Mouse (Mus musculus): ENCODE results near the gene Pds5b. TPM values are rescaled to one million over a fixed set of nuclear protein-coding genes. Genes with fewer than 3 reads are reported as not detected.

Pds5b gene
- polyA plus RNA-seq, 1 experiment from 2014 or later: 52.2 TPM

DNA sequence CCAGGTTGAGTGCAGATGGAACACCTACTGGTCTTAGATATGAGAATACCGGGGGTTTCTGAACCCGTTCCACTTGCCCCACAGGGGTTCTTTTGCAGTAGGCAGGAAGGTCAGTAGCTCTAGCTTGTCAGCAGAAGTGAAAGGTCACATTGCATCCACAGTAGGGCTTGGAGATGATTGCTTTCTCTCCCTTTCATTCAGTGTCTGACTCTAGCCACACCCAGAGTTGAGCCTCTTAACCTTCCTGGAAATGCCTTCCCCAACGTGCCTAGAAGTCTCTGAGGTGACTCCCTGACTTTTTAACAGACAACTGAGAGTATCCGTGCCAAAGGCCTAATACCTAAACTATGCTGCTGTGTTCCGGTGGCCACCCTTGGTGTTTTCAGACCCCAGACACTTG lies 146.0 kb downstream of the Pds5b start:
- no peak for ATAC-seq (ENCODE audit: low read depth)
- Histone ChIP-seq H3K9me3 (ENCODE audit: control insufficient read depth, low read length) (no peaks in the 10 kb centered on the region), H3K9ac (replicated peaks; ENCODE audit: low read depth, low read length) (no peak overlapping the region), H3K27me3 (ENCODE audit: control insufficient read depth, insufficient read depth, low read length) (no peaks in the 10 kb centered on the region), H3K36me3 (ENCODE audit: control insufficient read depth, insufficient read depth, low read length) (no peaks in the 10 kb centered on the region), H3K27ac (ENCODE audit: low read depth, low read length) (no peak overlapping the region), H3K4me2 (ENCODE audit: low read depth, low read length) (no peak overlapping the region), H3K4me3 (ENCODE audit: low read depth, low read length) (no peak overlapping the region), H3K4me1 (ENCODE audit: control insufficient read depth, insufficient read depth, low read length) (no peaks in the 10 kb centered on the region)
- 79% methylated on average over 5 of the region's 5 CpGs for WGBS

DNA sequence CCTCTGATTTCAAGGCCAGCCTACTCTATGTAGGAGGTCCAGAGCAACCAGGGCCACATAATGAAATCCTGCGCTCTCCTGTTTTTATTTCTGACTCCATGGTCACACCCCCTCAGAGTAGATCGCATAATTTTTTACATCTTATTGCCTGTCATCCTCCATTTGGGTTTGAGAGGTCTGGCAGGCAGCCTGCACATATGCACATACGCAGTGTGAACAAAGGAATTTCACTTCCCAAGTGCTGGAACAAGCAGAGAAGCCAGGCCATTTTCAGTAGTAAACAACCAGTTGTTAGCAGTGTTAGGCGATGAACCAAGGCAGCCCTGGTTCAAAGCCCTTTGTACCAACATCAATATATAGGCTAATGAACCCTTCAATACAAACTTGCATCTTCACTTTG lies 147.6 kb downstream of the Pds5b start:
- no peaks in the 10 kb centered on the region for H3K4me1 ChIP-seq (ENCODE audit: control insufficient read depth, insufficient read depth, low read length)
- no peak overlapping the region for H3K4me2 ChIP-seq (ENCODE audit: low read depth, low read length)
- H3K4me3 ChIP-seq (ENCODE audit: low read depth, low read length): no peak overlapping the region
- no peaks in the 10 kb centered on the region for H3K27me3 ChIP-seq (ENCODE audit: control insufficient read depth, insufficient read depth, low read length)
- 92% methylated on average over 4 of the region's 4 CpGs for WGBS
- no peak overlapping the region for H3K27ac ChIP-seq (ENCODE audit: low read depth, low read length)
- no peak overlapping the region for H3K9ac ChIP-seq (replicated peaks; ENCODE audit: low read depth, low read length)
- H3K36me3 ChIP-seq (ENCODE audit: control insufficient read depth, insufficient read depth, low read length): no peaks in the 10 kb centered on the region
- no peak for ATAC-seq (ENCODE audit: low read depth)
- peaks cover 6% of the 10 kb centered on the region for H3K9me3 ChIP-seq (ENCODE audit: control insufficient read depth, low read length)

DNA sequence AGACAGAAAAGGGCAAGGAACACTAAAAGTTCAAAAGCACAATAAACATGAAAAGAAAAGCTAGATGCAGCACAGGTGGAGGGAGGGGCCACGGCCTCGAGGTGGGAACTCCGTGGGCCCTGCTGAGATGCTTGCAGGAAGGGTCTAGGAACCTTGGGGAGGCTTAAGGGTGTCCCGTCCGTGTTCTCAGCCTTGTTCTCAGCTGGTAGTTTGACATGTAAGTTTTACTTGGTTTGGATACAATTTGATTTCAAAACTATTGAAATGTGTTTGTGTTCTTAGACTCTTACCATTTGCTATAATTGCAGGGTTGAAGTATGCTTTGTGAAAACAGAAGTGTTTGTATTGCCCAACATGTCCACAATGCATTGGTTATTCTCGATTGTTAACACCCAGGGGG lies 149.2 kb downstream of the Pds5b start:
- Histone ChIP-seq H3K27ac (ENCODE audit: low read depth, low read length) (no peak overlapping the region), H3K9ac (replicated peaks; ENCODE audit: low read depth, low read length) (no peak overlapping the region)

DNA sequence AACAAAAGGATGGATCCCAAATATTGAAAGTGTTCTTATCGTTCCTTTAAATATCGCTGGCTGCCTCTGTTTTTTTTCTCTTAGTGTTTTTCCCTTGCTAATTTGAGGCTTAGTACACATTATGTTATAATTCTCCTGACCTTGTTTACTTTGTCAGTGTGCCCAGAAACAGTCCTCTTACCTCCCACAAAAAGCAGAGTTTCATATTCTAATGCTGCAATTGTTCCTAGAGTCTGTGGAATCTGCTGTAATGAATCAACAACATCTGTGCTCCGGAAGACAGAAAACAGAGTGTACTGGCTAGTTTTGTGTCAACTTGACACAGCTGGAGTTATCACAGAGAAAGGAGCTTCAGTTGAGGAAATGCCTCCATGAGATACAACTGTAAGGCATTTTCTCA lies 149.8 kb downstream of the Pds5b start:
- H3K4me3 ChIP-seq (ENCODE audit: low read depth, low read length): no peak overlapping the region
- peaks cover 6% of the 10 kb centered on the region for H3K9me3 ChIP-seq (ENCODE audit: control insufficient read depth, low read length)
- H3K36me3 ChIP-seq (ENCODE audit: control insufficient read depth, insufficient read depth, low read length): no peaks in the 10 kb centered on the region
- H3K9ac ChIP-seq (replicated peaks; ENCODE audit: low read depth, low read length): no peak overlapping the region
- no peak overlapping the region for H3K27ac ChIP-seq (ENCODE audit: low read depth, low read length)
- no peaks in the 10 kb centered on the region for H3K27me3 ChIP-seq (ENCODE audit: control insufficient read depth, insufficient read depth, low read length)
- WGBS: 93% methylated on average over 3 of the region's 3 CpGs
- no peak for ATAC-seq (ENCODE audit: low read depth)
- H3K4me1 ChIP-seq (ENCODE audit: control insufficient read depth, insufficient read depth, low read length): no peaks in the 10 kb centered on the region
- no peak overlapping the region for H3K4me2 ChIP-seq (ENCODE audit: low read depth, low read length)

More for the DNA sequence above, 149.2 kb downstream of the Pds5b start:
- 85% methylated on average over 6 of the region's 6 CpGs for WGBS
- Histone ChIP-seq H3K9me3 (ENCODE audit: control insufficient read depth, low read length) (peaks cover 6% of the 10 kb centered on the region), H3K27me3 (ENCODE audit: control insufficient read depth, insufficient read depth, low read length) (no peaks in the 10 kb centered on the region), H3K4me3 (ENCODE audit: low read depth, low read length) (no peak overlapping the region), H3K4me1 (ENCODE audit: control insufficient read depth, insufficient read depth, low read length) (no peaks in the 10 kb centered on the region), H3K36me3 (ENCODE audit: control insufficient read depth, insufficient read depth, low read length) (no peaks in the 10 kb centered on the region), H3K4me2 (ENCODE audit: low read depth, low read length) (no peak overlapping the region)
- ATAC-seq (ENCODE audit: low read depth): no peak

DNA sequence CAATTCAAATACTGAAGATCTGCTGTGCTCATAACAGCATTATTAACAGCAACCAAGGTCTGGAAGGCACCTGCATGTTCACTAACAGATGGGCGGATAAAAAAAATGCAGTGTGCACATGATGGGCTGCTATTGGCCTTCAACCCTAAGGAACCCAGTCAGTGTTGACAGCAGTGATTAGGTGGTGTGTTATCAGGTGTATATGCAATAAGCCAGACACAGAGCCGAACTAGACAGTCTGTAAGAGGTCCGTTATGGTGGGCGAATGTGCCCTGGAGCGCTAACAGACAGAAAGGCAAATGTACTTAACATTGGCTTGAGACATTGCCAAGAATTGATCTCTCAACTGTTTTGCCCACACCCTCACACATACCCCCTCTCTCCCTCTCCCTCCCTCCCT lies 156.0 kb downstream of the Pds5b start:
- Histone ChIP-seq H3K9ac (replicated peaks; ENCODE audit: low read depth, low read length) (no peak overlapping the region), H3K9me3 (ENCODE audit: control insufficient read depth, low read length) (peaks cover 6% of the 10 kb centered on the region), H3K36me3 (ENCODE audit: control insufficient read depth, insufficient read depth, low read length) (no peaks in the 10 kb centered on the region), H3K4me3 (ENCODE audit: low read depth, low read length) (no peak overlapping the region), H3K4me2 (ENCODE audit: low read depth, low read length) (no peak overlapping the region), H3K27me3 (ENCODE audit: control insufficient read depth, insufficient read depth, low read length) (no peaks in the 10 kb centered on the region), H3K27ac (ENCODE audit: low read depth, low read length) (no peak overlapping the region), H3K4me1 (ENCODE audit: control insufficient read depth, insufficient read depth, low read length) (no peaks in the 10 kb centered on the region)
- 93% methylated on average over 5 of the region's 5 CpGs for WGBS
- no peak for ATAC-seq (ENCODE audit: low read depth)

DNA sequence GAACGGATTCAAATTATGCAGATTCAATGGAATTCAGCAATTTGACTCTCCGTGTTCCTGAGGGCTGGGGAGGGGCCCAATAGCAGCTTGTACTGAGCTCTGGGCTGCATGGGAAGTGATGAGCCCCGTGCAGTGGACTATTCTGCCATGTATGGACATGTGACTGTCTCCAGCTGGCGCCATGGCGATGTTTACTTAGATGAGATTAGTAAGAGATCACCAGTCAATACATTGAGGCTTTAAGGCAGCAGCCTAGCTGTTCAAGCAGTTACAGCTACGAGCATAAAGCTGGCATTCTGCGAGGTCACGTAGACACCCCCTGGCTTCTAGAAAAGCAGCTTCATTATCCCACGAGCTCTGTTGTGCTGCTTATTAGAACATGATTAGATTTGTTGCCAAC lies 157.2 kb downstream of the Pds5b start:
- Histone ChIP-seq H3K4me3 (ENCODE audit: low read depth, low read length) (no peak overlapping the region), H3K36me3 (ENCODE audit: control insufficient read depth, insufficient read depth, low read length) (no peaks in the 10 kb centered on the region), H3K4me2 (ENCODE audit: low read depth, low read length) (no peak overlapping the region), H3K9ac (replicated peaks; ENCODE audit: low read depth, low read length) (no peak overlapping the region), H3K9me3 (ENCODE audit: control insufficient read depth, low read length) (peaks cover 2% of the 10 kb centered on the region), H3K27me3 (ENCODE audit: control insufficient read depth, insufficient read depth, low read length) (no peaks in the 10 kb centered on the region), H3K27ac (ENCODE audit: low read depth, low read length) (no peak overlapping the region), H3K4me1 (ENCODE audit: control insufficient read depth, insufficient read depth, low read length) (no peaks in the 10 kb centered on the region)
- no peak; the same call in 1 of the 2 replicates for ATAC-seq (ENCODE audit: low read depth)
- WGBS: 63% methylated on average over 9 of the region's 9 CpGs

DNA sequence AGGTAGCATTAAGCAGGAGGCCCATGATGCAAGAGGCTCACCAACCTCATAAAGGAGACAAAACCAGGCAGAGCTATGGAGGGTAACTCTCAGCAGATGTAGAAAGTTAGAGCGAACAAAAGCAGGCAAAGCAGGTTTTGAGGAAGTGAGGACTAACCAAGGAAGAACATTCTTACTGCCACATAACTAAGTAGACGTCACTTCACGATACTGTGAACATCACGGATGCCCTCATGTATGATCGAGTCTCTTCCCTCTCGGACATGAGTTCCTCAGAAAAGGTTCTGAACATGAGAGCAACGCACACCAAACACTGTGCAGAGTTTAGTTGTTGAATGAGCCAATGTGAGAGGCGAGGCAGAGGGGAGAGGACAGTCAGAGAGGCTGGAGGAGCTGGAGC lies 163.2 kb downstream of the Pds5b start:
- Histone ChIP-seq H3K4me1 (ENCODE audit: control insufficient read depth, insufficient read depth, low read length) (no peaks in the 10 kb centered on the region), H3K36me3 (ENCODE audit: control insufficient read depth, insufficient read depth, low read length) (no peaks in the 10 kb centered on the region), H3K9me3 (ENCODE audit: control insufficient read depth, low read length) (no peaks in the 10 kb centered on the region; the same call in 1 of the 2 replicates), H3K4me3 (ENCODE audit: low read depth, low read length) (no peak overlapping the region), H3K27ac (ENCODE audit: low read depth, low read length) (no peak overlapping the region), H3K27me3 (ENCODE audit: control insufficient read depth, insufficient read depth, low read length) (no peaks in the 10 kb centered on the region), H3K9ac (replicated peaks; ENCODE audit: low read depth, low read length) (no peak overlapping the region), H3K4me2 (ENCODE audit: low read depth, low read length) (no peak overlapping the region)
- ATAC-seq (ENCODE audit: low read depth): no peak
- whole genome bisulfite sequencing: 98% methylated on average over 8 of the region's 8 CpGs

DNA sequence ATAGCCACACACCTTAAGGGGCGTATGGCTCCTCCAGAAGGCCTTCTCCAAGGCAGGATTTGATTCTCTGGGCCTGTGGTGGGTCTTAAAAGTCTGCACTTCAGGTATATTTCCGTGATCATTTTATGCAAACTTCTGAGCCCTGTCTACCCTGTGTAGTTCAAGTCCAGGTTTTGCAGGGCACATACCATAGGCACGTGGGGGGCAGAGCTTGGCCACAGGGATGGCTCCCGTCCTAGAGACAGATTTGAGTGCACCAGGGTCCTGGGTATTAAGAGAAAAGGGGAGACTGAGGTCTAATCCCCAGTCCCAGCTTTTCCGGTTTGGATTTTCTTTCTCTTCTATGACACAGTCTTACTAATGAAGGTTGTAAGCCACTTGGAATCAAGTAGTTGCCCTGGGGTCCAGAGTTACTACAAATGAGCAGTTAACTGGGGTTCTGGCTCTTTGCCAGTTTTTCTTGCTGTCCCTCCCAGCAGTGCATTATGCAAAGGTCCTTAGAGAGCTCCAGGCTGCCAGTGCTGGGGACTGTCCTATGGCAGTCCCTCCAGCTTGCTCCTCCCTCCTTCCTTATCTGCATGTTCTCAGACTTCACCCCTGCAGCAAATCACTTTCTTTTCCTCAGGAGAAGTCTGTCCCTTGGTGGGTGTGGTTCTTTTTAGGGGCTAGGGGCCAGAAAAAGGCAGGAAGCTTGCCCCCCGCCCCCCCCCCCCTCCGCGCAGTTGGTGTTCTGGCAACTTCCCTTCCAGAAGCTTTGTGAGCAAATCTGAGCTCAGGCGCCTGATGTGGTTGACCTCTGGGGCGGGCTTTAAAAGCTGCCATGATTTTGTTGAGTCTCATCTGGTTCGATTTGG lies 166.4 kb downstream of the Pds5b start:
- Histone ChIP-seq H3K27ac (ENCODE audit: low read depth, low read length) (0 out of 2 replicates have a peak overlapping the region, but pooled peaks have one; percentile 22), H3K36me3 (ENCODE audit: control insufficient read depth, insufficient read depth, low read length) (no peaks in the 10 kb centered on the region), H3K4me1 (ENCODE audit: control insufficient read depth, insufficient read depth, low read length) (no peaks in the 10 kb centered on the region), H3K9me3 (ENCODE audit: control insufficient read depth, low read length) (no peaks in the 10 kb centered on the region; the same call in 1 of the 2 replicates), H3K4me3 (ENCODE audit: low read depth, low read length) (no peak overlapping the region), H3K4me2 (ENCODE audit: low read depth, low read length) (no peak overlapping the region), H3K27me3 (ENCODE audit: control insufficient read depth, insufficient read depth, low read length) (no peaks in the 10 kb centered on the region), H3K9ac (replicated peaks; ENCODE audit: low read depth, low read length) (no peak overlapping the region)
- ATAC-seq (ENCODE audit: low read depth): peak; percentile 85
- 45% methylated on average over 11 of the region's 11 CpGs for WGBS

GRCm38 (mm10) chr5:150840596-150840995 lies 167.1 kb downstream of the Pds5b start:
- no peaks in the 10 kb centered on the region; the same call in 1 of the 2 replicates for H3K9me3 ChIP-seq (ENCODE audit: control insufficient read depth, low read length)
- ATAC-seq (ENCODE audit: low read depth): no peak
- no peak overlapping the region for H3K9ac ChIP-seq (replicated peaks; ENCODE audit: low read depth, low read length)
- no peaks in the 10 kb centered on the region for H3K36me3 ChIP-seq (ENCODE audit: control insufficient read depth, insufficient read depth, low read length)
- WGBS: 67% methylated on average over 11 of the region's 11 CpGs
- H3K27ac ChIP-seq (ENCODE audit: low read depth, low read length): no peak overlapping the region
- no peak overlapping the region for H3K4me3 ChIP-seq (ENCODE audit: low read depth, low read length)
- no peaks in the 10 kb centered on the region for H3K27me3 ChIP-seq (ENCODE audit: control insufficient read depth, insufficient read depth, low read length)
- H3K4me1 ChIP-seq (ENCODE audit: control insufficient read depth, insufficient read depth, low read length): no peaks in the 10 kb centered on the region
- H3K4me2 ChIP-seq (ENCODE audit: low read depth, low read length): no peak overlapping the region

Data from neural tube, embryonic 14.5 days (tissue).